Mouse (Mus musculus) T-helper 1 cell (primary cell): ENCODE measurements at regions not wholly inside any gene's neighbourhood (a gene's known extent, or its start where the extent isn't known, plus 50 kb on each side); places are given as distances from the start of the nearest gene placed in this dataset.

Source experiments
- in situ Hi-C: fragments of 300-600 bp; cut with MboI, MseI; formaldehyde crosslinking; loops from one replicate; pipeline ENCODE4 v1.15.1; 2025; ENCODE audit warnings: high pct_unique_total_duplicates

GRCm38 (mm10) chr10:119395048-119395447 lies 58.6 kb upstream of the Grip1 start:
- in situ Hi-C loops: no loop called here

DNA sequence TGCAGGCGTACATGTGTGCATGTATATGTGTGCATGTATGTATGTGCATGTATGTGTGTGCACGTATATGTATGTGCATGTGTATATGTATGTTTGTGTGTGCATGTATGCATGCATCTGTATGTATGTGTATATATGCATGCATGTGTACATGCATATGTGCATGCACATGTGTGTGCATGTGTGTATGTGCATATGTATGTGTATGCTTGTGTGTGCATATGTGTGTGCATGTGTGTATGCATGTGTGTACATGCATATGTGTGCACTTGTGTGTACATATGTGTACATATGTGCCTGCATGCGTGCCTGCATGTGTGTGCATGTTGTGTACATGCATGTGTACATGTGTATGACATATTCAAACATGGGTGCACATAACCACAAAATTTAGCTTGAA lies 65.7 kb upstream of the Grip1 start:
- in situ Hi-C loops: loop anchor here (10.0 kb wide), 1 partner anchor 1037 kb away; no protein-coding TSS in a partner anchor

DNA sequence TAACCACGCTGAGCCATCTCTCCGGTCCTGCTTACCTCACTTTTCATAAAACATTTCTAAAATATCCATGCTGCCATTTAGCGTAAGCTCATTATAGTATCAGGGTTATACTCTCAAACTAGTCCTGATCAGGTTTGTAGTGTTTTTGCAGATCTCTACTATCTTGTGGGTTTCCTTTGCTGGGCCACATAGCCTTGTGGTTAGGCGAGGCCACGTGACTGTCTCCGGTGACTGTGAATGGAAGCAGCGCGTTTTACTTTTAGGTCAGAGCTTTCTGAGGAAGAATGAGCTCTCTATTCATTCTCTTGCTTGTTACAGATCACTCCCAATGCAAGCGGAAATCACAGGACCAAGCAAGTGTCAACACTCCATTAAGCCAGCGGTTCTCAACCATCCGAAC lies 71.4 kb upstream of the Grip1 start:
- in situ Hi-C loops: loop anchor here (10.0 kb wide), 1 partner anchor 1043 kb away; no protein-coding TSS in a partner anchor

GRCm38 (mm10) chr10:119368566-119368965 lies 85.1 kb upstream of the Grip1 start:
- in situ Hi-C loops: no loop called here

DNA sequence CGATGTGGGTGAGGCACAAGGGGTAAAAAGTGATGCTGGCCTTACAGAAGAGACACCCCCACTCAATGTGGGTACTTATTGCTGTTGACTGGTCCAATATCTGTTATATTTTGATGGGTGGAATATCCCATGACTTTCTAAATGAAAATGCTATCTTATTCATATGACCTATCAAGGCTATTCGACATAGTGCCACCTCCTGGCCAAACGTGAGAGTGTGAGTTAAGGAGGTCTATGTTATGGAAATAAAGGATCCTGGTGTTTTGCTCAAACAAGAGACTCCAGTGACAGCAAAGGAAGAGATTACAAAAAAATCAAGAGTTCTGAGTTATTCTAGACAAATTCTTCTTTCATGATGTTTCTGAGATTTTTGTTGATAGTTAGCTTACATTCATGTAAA lies 90.0 kb upstream of the Grip1 start:
- in situ Hi-C loops: no loop called here

GRCm38 (mm10) chr10:119358730-119359292 lies 94.8 kb upstream of the Grip1 start:
- in situ Hi-C loops: no loop called here

DNA sequence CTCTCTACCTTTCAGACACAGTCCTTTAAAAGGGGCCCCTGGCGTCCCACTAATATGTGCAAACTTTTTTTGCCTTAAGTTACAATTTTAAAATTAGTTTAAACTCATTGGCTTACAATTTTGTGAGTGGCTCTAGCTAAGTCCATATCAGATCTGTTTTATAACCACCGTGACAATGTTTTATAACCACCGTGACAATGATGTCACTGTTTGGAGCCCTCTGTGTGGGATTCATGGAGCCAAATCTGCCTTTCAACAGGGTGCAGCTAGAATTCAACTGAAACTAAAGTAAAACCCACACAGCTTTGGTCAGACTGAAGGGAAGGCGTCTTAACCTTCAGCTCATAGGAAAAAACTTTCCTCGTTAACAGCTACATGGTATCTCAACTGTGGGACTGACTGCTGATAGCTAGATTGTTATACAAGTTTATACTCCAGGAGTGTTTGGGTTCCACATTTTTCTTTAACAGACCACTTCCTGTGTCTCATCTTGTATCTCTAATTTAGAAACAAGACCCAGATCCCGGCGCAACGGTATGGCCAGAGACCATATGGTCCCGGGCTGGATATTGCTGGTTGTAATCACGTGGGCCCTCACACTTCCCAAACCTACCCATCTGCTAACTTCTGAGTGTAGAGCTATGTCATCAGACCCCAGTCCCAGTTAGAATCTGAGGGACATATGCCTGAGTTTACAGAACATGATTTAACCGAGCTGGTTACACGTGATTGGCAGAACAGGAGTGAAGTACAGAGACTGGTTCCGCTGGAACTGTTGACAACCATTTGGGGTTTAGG lies 102.7 kb upstream of the Cand1 start:
- in situ Hi-C loops: no loop called here

DNA sequence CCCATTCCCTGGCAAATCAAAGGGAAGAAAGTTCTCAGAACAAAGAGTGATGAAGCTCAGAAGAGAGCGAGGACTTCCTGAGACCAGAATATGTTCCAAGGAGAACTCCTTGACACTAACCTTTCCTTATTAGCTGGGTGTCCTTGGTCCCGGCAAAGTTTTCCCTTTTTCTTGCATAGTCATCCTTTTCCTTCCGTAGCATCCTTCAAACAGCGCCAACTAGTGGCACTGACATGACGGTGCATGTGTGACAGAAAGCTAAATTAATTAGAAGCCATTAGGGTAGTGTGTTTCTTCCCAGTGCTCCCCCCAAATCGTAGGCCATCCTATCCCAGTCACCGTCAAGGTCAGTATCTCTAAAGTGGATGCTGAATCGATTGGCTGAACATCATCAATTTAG lies 100.5 kb upstream of the Cand1 start:
- in situ Hi-C loops: no loop called here

DNA sequence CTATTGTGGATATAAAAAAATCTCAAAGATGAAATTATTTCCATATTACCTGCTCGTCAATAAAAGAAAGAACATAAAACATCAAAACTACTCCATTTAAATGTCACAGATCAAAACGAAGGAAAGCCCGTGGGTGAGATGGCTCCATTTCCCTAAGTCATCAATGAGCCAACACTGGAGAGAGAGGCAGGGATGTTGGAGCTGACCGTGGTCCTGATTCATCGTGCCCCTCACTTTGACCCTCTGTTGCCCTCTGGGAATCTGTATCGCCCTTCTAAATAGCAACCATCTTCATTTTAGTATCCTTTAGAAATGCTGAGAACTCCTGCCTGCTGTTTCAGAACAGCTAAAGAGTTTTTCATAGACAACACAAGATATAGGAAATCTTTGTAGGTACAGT lies 87.1 kb upstream of the Cand1 start:
- in situ Hi-C loops: no loop called here

DNA sequence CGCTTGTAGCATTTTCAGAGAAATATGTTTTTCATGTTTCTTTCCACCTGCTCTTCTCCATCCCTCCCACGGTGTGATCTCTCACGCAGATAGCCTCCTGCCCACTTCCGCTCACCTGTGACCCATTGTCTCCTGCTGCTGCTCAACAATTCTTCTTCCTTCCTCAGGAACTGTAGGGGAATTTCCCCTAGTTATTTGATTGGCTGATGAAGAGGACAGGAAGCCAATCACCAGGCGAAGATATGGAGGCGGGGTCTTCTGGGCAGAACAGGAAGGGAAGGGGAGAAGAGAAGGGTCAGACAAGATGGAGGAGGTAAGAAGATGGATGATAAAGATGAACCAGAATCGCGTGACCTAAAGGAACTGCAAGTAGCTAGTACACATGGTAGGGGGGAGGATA lies 80.1 kb upstream of the Cand1 start:
- in situ Hi-C loops: no loop called here

GRCm38 (mm10) chr10:119318416-119318815 lies 78.6 kb upstream of the Cand1 start:
- in situ Hi-C loops: no loop called here

- in situ Hi-C loops: no loop called here
These were observed 71.7 kb upstream of the Cand1 start for GRCm38 (mm10) chr10:119311578-119311977.

DNA sequence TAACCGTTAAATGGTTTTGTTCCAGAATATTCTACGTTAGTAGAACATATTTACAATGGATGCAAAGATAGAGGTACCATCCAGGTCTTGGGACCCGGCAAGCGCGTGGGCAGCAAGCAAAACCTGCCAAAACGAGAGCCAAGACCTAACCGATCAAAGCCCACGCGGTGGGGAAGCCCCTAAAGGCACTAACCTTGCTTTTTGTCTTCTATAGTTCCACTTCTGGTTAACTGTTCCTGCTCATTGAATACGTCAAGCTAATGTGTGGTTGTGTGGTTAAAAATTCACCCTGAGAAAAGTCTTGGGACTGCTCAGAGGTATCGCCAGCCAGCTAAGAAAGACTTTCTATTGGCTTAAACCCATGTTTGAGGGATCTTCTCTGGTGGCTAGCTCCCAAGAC lies 55.9 kb upstream of the Cand1 start:
- in situ Hi-C loops: no loop called here

DNA sequence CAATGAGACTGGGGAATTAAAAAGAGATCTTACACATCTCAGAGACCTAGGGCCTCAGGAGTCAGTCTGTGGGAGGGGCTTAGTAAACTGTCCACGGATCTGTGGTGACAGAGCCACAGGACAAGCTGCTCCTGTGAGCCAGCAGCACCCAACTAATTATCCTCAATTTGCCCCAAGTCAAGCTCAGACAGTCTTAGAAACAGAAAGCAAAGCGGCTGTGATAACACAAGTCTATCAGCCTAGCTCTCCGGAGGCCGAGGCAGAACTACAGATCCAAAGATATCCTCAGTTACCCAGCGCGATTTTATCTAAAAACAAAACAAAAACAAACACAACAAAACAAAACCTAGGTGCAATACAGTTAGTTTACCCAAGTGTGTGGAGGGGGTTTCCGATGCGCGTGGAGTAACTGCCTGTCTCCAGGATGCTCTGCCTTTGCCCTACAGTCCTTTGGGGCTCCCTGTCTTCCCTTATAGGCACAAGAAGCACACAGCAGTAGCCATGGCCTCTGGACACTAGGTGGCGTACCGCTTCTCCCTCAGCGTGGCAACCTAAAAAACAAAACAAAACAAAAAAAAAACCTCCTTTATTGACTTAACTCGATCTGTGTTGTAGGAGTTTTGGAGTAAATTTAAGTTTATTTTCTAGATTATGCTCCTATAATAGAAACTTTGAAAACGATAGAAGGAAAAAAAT lies 54.7 kb upstream of the Cand1 start:
- in situ Hi-C loops: no loop called here

GRCm38 (mm10) chr10:119293372-119293771 lies 53.5 kb upstream of the Cand1 start:
- in situ Hi-C loops: no loop called here
